Mouse (Mus musculus): ENCODE results near the gene Sh3pxd2a. TPM values are rescaled to one million over a fixed set of nuclear protein-coding genes. Genes with fewer than 3 reads are reported as not detected.

Gene Sh3pxd2a
- 1.6 and 2.1 TPM in 2 replicates for total RNA-seq (2017)

GRCm38 (mm10) chr19:47464304-47465241 lies at the start of gene Sh3pxd2a:
Gene Sh3pxd2a (minus strand): TSS chr19:47464401.
- ATAC-seq (replicated peaks; ENCODE audit: low read depth, poor library complexity, severe bottlenecking), result peak; percentile 29

GRCm38 (mm10) chr19:47513618-47513897 lies 49.4 kb upstream of the Sh3pxd2a start:
- no peak for ATAC-seq (replicated peaks; ENCODE audit: low read depth, poor library complexity, severe bottlenecking)

- ATAC-seq (replicated peaks; ENCODE audit: low read depth, poor library complexity, severe bottlenecking), result no peak
These were observed 48.8 kb upstream of the Sh3pxd2a start for GRCm38 (mm10) chr19:47512794-47513617.

- ATAC-seq (replicated peaks; ENCODE audit: low read depth, poor library complexity, severe bottlenecking), result 0 out of 2 replicates have a peak, but pooled peaks have one; percentile 22
These were observed 47.8 kb upstream of the Sh3pxd2a start for GRCm38 (mm10) chr19:47511958-47512357.

GRCm38 (mm10) chr19:47511294-47511675 lies 47.1 kb upstream of the Sh3pxd2a start:
- ATAC-seq (replicated peaks; ENCODE audit: low read depth, poor library complexity, severe bottlenecking), result no peak

- peak; percentile 27 for ATAC-seq (replicated peaks; ENCODE audit: low read depth, poor library complexity, severe bottlenecking)
These were observed 46.5 kb upstream of the Sh3pxd2a start for GRCm38 (mm10) chr19:47510473-47511293.

GRCm38 (mm10) chr19:47510135-47510472 lies 45.9 kb upstream of the Sh3pxd2a start:
- ATAC-seq (replicated peaks; ENCODE audit: low read depth, poor library complexity, severe bottlenecking), result no peak

- ATAC-seq (replicated peaks; ENCODE audit: low read depth, poor library complexity, severe bottlenecking), result peak; percentile 33
These were observed 44.6 kb upstream of the Sh3pxd2a start for GRCm38 (mm10) chr19:47508771-47509281.

- ATAC-seq (replicated peaks; ENCODE audit: low read depth, poor library complexity, severe bottlenecking), result no peak
These were observed 44.0 kb upstream of the Sh3pxd2a start for GRCm38 (mm10) chr19:47508191-47508590.

GRCm38 (mm10) chr19:47507128-47508121 lies 43.2 kb upstream of the Sh3pxd2a start:
- ATAC-seq (replicated peaks; ENCODE audit: low read depth, poor library complexity, severe bottlenecking), result peak; percentile 24

- peak; percentile 58 for ATAC-seq (replicated peaks; ENCODE audit: low read depth, poor library complexity, severe bottlenecking)
These were observed 39.4 kb upstream of the Sh3pxd2a start for GRCm38 (mm10) chr19:47503625-47504024.

- peak; percentile 43 for ATAC-seq (replicated peaks; ENCODE audit: low read depth, poor library complexity, severe bottlenecking)
These were observed 38.4 kb upstream of the Sh3pxd2a start for GRCm38 (mm10) chr19:47502563-47502962.

GRCm38 (mm10) chr19:47500389-47501011 lies 36.3 kb upstream of the Sh3pxd2a start:
- ATAC-seq (replicated peaks; ENCODE audit: low read depth, poor library complexity, severe bottlenecking), result no peak

- ATAC-seq (replicated peaks; ENCODE audit: low read depth, poor library complexity, severe bottlenecking), result no peak
These were observed 35.6 kb upstream of the Sh3pxd2a start for GRCm38 (mm10) chr19:47499841-47500240.

- no peak for ATAC-seq (replicated peaks; ENCODE audit: low read depth, poor library complexity, severe bottlenecking)
These were observed 34.7 kb upstream of the Sh3pxd2a start for GRCm38 (mm10) chr19:47498942-47499341.

- ATAC-seq (replicated peaks; ENCODE audit: low read depth, poor library complexity, severe bottlenecking), result no peak
These were observed 33.5 kb upstream of the Sh3pxd2a start for GRCm38 (mm10) chr19:47497736-47498135.

- ATAC-seq (replicated peaks; ENCODE audit: low read depth, poor library complexity, severe bottlenecking), result no peak
These were observed 33.1 kb upstream of the Sh3pxd2a start for GRCm38 (mm10) chr19:47497313-47497712.

All from common myeloid progenitor, adult 5-6 weeks (primary cell).